Mouse (Mus musculus) kidney, embryonic 15.5 days (tissue): ENCODE measurements around the gene Ripor2. TPM values are rescaled to one million over a fixed set of nuclear protein-coding genes. Genes with fewer than 3 reads are reported as not detected.

ENCODE experiments used
- ATAC-seq: fragments of 200-750 bp; cut with Nextera tagmentation; replicated peaks from 2 replicates; pipeline ENCODE4 v1.8.0; 2017; ENCODE audit warnings: moderate TSS enrichment; ENCODE audit not compliant: low FRiP score
- H3K27ac ChIP-seq: fragments of 300-500 bp; sonication (generic); 2 replicates; pipeline ENCODE4 v1.5.1; 2015; ENCODE audit warnings: mild to moderate bottlenecking, inconsistent platforms
- H3K27me3 ChIP-seq: fragments of 300-500 bp; sonication (generic); 2 replicates; pipeline ENCODE4 v1.6.1; 2015; ENCODE audit warnings: inconsistent platforms
- H3K36me3 ChIP-seq: fragments of 300-500 bp; sonication (generic); 2 replicates; pipeline ENCODE4 v1.6.1; 2015; ENCODE audit warnings: inconsistent platforms
- H3K4me1 ChIP-seq: fragments of 300-500 bp; sonication (generic); 2 replicates; pipeline ENCODE4 v1.6.1; 2015; ENCODE audit warnings: inconsistent platforms
- H3K4me2 ChIP-seq: fragments of 300-500 bp; sonication (generic); 2 replicates; pipeline ENCODE4 v1.6.1; 2015; ENCODE audit warnings: moderate library complexity, mild to moderate bottlenecking, inconsistent platforms
- H3K4me3 ChIP-seq: fragments of 300-500 bp; sonication (generic); replicated peaks from 2 replicates; pipeline ENCODE4 v1.5.1; 2015; ENCODE audit warnings: mild to moderate bottlenecking, inconsistent platforms
- H3K9ac ChIP-seq: fragments of 300-500 bp; sonication (generic); 2 replicates; pipeline ENCODE4 v1.6.1; 2015; ENCODE audit warnings: mild to moderate bottlenecking, inconsistent platforms
- H3K9me3 ChIP-seq: fragments of 300-500 bp; sonication (generic); replicated peaks from 2 replicates; pipeline ENCODE4 v1.6.1; 2016; ENCODE audit warnings: inconsistent platforms
- WGBS: fragments of 180-500 bp; shearing (Covaris S2); methylation state at CpG from one replicate; pipeline ENCODE4 v1.1.7; 2015; ENCODE audit warnings: mixed read lengths; 5-methylcytosine and 5-hydroxymethylcytosine counted together
- polyA plus RNA-seq: library from polyadenylated mRNA; unstranded; fragments of >200 nt; fragmentation: Nextera tagmentation; extraction: Ambion mirVana; gene quantifications from 2 replicates; pipeline ENCODE4 v1.2.1, GENCODE M21; 2015

Ripor2 gene
- polyA plus RNA-seq, 1 experiment from 2014 or later = 2.7 TPM

- Histone ChIP-seq H3K9me3 (no peaks in the 10 kb centered on the region), H3K9ac (no peak overlapping the region), H3K36me3 (no peaks in the 10 kb centered on the region), H3K27ac (no peak overlapping the region), H3K4me3 (no peak overlapping the region), H3K27me3 (peaks cover 8% of the 10 kb centered on the region), H3K4me2 (no peak overlapping the region), H3K4me1 (peaks cover 30% of the 10 kb centered on the region)
- 66% methylated on average over 3 of the region's 3 CpGs for WGBS
- no peak for ATAC-seq
Measured at GRCm38 (mm10) chr13:24640836-24641385, 58.9 kb downstream of the Ripor2 start.

GRCm38 (mm10) chr13:24641491-24642430 is 59.8 kb downstream of the Ripor2 start:
- peaks cover 30% of the 10 kb centered on the region for H3K4me1 ChIP-seq
- H3K27ac ChIP-seq = no peak overlapping the region
- H3K4me3 ChIP-seq = no peak overlapping the region
- no peak for ATAC-seq
- H3K9me3 ChIP-seq = no peaks in the 10 kb centered on the region
- H3K36me3 ChIP-seq = no peaks in the 10 kb centered on the region
- WGBS = 75% methylated on average over 7 of the region's 7 CpGs
- no peak overlapping the region for H3K4me2 ChIP-seq
- H3K27me3 ChIP-seq = peaks cover 4% of the 10 kb centered on the region; the same call in 1 of the 2 replicates
- H3K9ac ChIP-seq = no peak overlapping the region

GRCm38 (mm10) chr13:24645146-24645545 is 63.2 kb downstream of the Ripor2 start:
- H3K27ac ChIP-seq = no peak overlapping the region
- H3K4me2 ChIP-seq = no peak overlapping the region
- H3K9me3 ChIP-seq = no peaks in the 10 kb centered on the region
- H3K4me3 ChIP-seq = no peak overlapping the region
- no peak overlapping the region for H3K9ac ChIP-seq
- no peaks in the 10 kb centered on the region for H3K36me3 ChIP-seq
- 0 out of 2 replicates have a peak, but pooled peaks have one; percentile 15 for ATAC-seq
- H3K4me1 ChIP-seq = peaks cover 7% of the 10 kb centered on the region
- WGBS = 77% methylated on average over 3 of the region's 3 CpGs
- H3K27me3 ChIP-seq = no peaks in the 10 kb centered on the region

GRCm38 (mm10) chr13:24646324-24646723 is 64.3 kb downstream of the Ripor2 start:
- 84% methylated on average over 3 of the region's 3 CpGs for WGBS
- H3K36me3 ChIP-seq = no peaks in the 10 kb centered on the region
- no peak overlapping the region for H3K9ac ChIP-seq
- no peaks in the 10 kb centered on the region for H3K4me1 ChIP-seq
- ATAC-seq = no peak
- no peak overlapping the region for H3K27ac ChIP-seq
- no peaks in the 10 kb centered on the region for H3K27me3 ChIP-seq
- H3K4me3 ChIP-seq = no peak overlapping the region
- H3K4me2 ChIP-seq = no peak overlapping the region
- no peaks in the 10 kb centered on the region for H3K9me3 ChIP-seq

GRCm38 (mm10) chr13:24647444-24647843 is 65.5 kb downstream of the Ripor2 start:
- WGBS = 89% methylated on average over 2 of the region's 2 CpGs
- Histone ChIP-seq H3K27ac (no peak overlapping the region), H3K9me3 (no peaks in the 10 kb centered on the region), H3K9ac (no peak overlapping the region), H3K4me2 (no peak overlapping the region), H3K27me3 (no peaks in the 10 kb centered on the region), H3K4me1 (no peaks in the 10 kb centered on the region), H3K36me3 (no peaks in the 10 kb centered on the region), H3K4me3 (no peak overlapping the region)
- ATAC-seq = no peak

GRCm38 (mm10) chr13:24648027-24648426 is 66.0 kb downstream of the Ripor2 start:
- Histone ChIP-seq H3K9me3 (no peaks in the 10 kb centered on the region), H3K27me3 (no peaks in the 10 kb centered on the region), H3K27ac (no peak overlapping the region), H3K4me3 (no peak overlapping the region), H3K36me3 (no peaks in the 10 kb centered on the region), H3K9ac (no peak overlapping the region), H3K4me2 (no peak overlapping the region), H3K4me1 (no peaks in the 10 kb centered on the region)
- WGBS = 71% methylated on average over 5 of the region's 5 CpGs
- ATAC-seq = no peak

- Histone ChIP-seq H3K36me3 (no peaks in the 10 kb centered on the region), H3K27ac (no peak overlapping the region), H3K27me3 (no peaks in the 10 kb centered on the region), H3K9ac (no peak overlapping the region), H3K9me3 (no peaks in the 10 kb centered on the region), H3K4me1 (no peaks in the 10 kb centered on the region), H3K4me3 (no peak overlapping the region), H3K4me2 (no peak overlapping the region)
- ATAC-seq = no peak
- 92% methylated on average over 3 of the region's 3 CpGs for WGBS
Measured at GRCm38 (mm10) chr13:24648668-24649067, 66.7 kb downstream of the Ripor2 start.

GRCm38 (mm10) chr13:24649099-24649498 is 67.1 kb downstream of the Ripor2 start:
- Histone ChIP-seq H3K36me3 (no peaks in the 10 kb centered on the region), H3K9ac (no peak overlapping the region), H3K4me2 (no peak overlapping the region), H3K27ac (no peak overlapping the region), H3K27me3 (no peaks in the 10 kb centered on the region), H3K4me3 (no peak overlapping the region), H3K4me1 (no peaks in the 10 kb centered on the region), H3K9me3 (no peaks in the 10 kb centered on the region)
- WGBS = 66% methylated on average over 2 of the region's 2 CpGs
- ATAC-seq = no peak

GRCm38 (mm10) chr13:24651018-24651417 is 69.0 kb downstream of the Ripor2 start:
- H3K27me3 ChIP-seq = no peaks in the 10 kb centered on the region
- no peak for ATAC-seq
- 75% methylated on average over 3 of the region's 3 CpGs for WGBS
- H3K36me3 ChIP-seq = no peaks in the 10 kb centered on the region
- H3K4me1 ChIP-seq = 0 out of 2 replicates have a peak, but pooled peaks cover 3% of the 10 kb centered on the region
- H3K9me3 ChIP-seq = no peaks in the 10 kb centered on the region
- H3K4me3 ChIP-seq = no peak overlapping the region
- H3K4me2 ChIP-seq = no peak overlapping the region
- H3K27ac ChIP-seq = no peak overlapping the region
- no peak overlapping the region for H3K9ac ChIP-seq

- 0 out of 2 replicates have a peak, but pooled peaks cover 3% of the 10 kb centered on the region for H3K4me1 ChIP-seq
- no peaks in the 10 kb centered on the region for H3K27me3 ChIP-seq
- H3K4me2 ChIP-seq = no peak overlapping the region
- 67% methylated on average over 12 of the region's 12 CpGs for WGBS
- ATAC-seq = no peak
- H3K4me3 ChIP-seq = no peak overlapping the region
- H3K36me3 ChIP-seq = no peaks in the 10 kb centered on the region
- no peaks in the 10 kb centered on the region for H3K9me3 ChIP-seq
- no peak overlapping the region for H3K27ac ChIP-seq
- H3K9ac ChIP-seq = no peak overlapping the region
Measured at GRCm38 (mm10) chr13:24654919-24655635, 73.1 kb downstream of the Ripor2 start.

- no peaks in the 10 kb centered on the region for H3K9me3 ChIP-seq
- no peaks in the 10 kb centered on the region for H3K27me3 ChIP-seq
- H3K27ac ChIP-seq = no peak overlapping the region
- no peak overlapping the region for H3K9ac ChIP-seq
- H3K4me3 ChIP-seq = no peak overlapping the region
- H3K4me1 ChIP-seq = 0 out of 2 replicates have a peak, but pooled peaks cover 3% of the 10 kb centered on the region
- no peak overlapping the region for H3K4me2 ChIP-seq
- no peak for ATAC-seq
- no peaks in the 10 kb centered on the region for H3K36me3 ChIP-seq
- 58% methylated on average over 15 of the region's 15 CpGs for WGBS
Measured at GRCm38 (mm10) chr13:24656719-24657497, 74.9 kb downstream of the Ripor2 start.
